Mouse (Mus musculus) B cell, adult (primary cell): Measurements from ENCODE around the gene Pphln1. TPM values are rescaled to one million over a fixed set of nuclear protein-coding genes. Genes with fewer than 3 reads are reported as not detected.

Experiments
- total RNA-seq: library from RNA; stranded (reverse); gene quantifications from 4 replicates; pipeline ENCODE4 v1.2.4, GENCODE M21; 2023; ENCODE audit not compliant: inconsistent age

Pphln1 gene
- total RNA-seq = 40.0 to 46.0 TPM (median 44.8 TPM) in 4 replicates

GRCm38 (mm10) chr15:93397826-93398698, at the start of gene Pphln1, which contains the start of gene Zcrb1:
TSS of gene Pphln1 (plus strand) at chr15:93398350.
TSS of gene Zcrb1 (minus strand) at chr15:93398334.

Other genes with a start within 250 kb of the Pphln1 start
- 36.5 to 40.6 TPM (median 38.9 TPM) in 4 replicates for gene Gxylt1, start 123.2 kb upstream of the Pphln1 start, total RNA-seq
- 12.7 to 16.0 TPM (median 14.9 TPM) in 4 replicates for gene Yaf2, start 61.4 kb upstream of the Pphln1 start, total RNA-seq
- gene Zcrb1, start within 50 bp of the Pphln1 start, total RNA-seq = 79.2 to 96.1 TPM (median 91.3 TPM) in 4 replicates
- gene Prickle1, start 197.5 kb downstream of the Pphln1 start, total RNA-seq = 0.21 TPM in 1 of 4 replicates, not detected in the others